Mouse (Mus musculus): Measurements from ENCODE around the gene Ppp1r10.

GRCm38 (mm10) chr17:35870884-35871696, 45.1 kb upstream of the Ppp1r10 start:
- TF ChIP-seq POLR2A (IDR thresholded peaks at IDR 0.05; ENCODE audit: insufficient read depth, low read depth, low read length) (no peak), CTCF (IDR thresholded peaks at IDR 0.05; ENCODE audit: insufficient read depth, low read depth, low read length) (no peak)
